Mouse (Mus musculus): ENCODE data around the gene Mre11a.
"Not testable (repeated sequence)": the region's sequence is repeated elsewhere in the genome, so short reads cannot be mapped to it uniquely, and the experiment has no call there.

The Mre11a gene

DNA sequence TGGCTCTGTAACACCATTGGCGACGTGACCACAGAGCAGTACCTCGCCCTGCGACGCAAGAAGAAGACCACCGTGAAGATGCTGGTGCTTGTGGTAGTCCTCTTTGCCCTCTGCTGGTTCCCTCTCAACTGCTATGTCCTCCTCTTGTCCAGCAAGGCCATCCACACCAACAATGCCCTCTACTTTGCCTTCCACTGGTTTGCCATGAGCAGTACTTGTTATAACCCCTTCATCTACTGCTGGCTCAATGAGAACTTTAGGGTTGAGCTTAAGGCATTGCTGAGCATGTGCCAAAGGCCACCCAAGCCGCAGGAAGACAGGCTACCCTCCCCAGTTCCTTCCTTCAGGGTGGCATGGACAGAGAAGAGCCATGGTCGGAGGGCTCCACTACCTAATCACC lies 83.9 kb downstream of the Mre11a start:
- DNase-seq (ENCODE audit: low read depth, low spot score): no peak

DNA sequence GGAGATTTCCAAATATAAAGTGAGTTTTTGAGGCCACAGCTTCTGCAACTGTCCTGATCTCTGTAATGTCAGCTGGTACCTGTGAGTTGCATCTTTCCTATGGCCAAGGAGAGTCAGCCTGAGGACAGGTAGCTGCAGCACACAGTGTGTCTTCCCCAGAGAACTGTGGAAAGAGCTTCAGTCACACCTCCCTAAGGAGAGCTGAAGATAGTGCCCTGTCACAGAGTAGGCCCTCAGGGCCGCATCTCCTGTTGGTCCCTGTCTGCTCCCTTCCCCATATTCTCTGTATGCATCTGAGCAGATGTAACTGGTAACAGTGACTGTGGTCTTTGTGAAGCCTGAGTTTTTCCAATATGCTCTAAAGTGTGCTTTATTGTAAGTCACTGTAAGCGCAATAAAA lies 85.9 kb downstream of the Mre11a start:
- no peak for DNase-seq (ENCODE audit: low read depth, low spot score)

DNA sequence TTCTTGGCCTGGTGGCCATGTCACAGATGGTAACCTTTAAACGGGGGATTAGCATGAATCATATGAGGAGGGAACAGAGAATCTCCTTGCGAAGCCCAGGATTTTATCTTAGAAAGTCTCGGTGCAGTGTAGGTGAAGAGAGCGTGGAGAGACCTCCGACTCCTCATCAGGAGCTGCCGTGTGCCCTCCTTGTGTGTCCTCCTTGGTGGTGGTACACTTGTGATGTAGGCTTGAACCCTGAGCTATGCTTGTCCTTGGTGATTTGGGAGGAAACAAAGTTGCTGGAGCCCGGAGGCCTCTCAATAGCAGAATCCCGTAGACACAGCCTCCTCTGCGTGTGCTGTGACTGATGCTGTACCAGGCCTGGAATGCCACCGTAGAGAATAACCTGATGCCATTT lies 86.3 kb downstream of the Mre11a start:
- DNase-seq (ENCODE audit: low read depth, low spot score): no peak

DNA sequence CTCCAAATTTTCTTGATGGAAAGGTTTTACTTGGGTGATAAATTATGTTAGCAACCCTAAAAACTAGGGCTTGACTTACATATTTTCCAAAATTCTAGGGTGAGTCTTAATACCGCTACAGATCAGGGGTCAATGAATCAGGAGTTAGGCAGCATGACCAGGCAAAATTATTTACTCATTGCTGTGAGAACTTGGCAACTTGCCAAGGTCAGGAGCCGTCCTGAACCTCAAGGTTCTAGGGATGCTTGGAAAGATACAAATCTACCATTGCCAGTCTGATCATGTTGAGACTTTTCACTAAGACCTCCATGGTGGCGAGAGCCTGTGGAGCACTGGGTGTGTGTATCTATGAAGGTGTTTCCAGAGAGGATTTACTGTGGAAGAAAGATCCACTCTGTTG lies 87.1 kb downstream of the Mre11a start:
- no peak for DNase-seq (ENCODE audit: low read depth, low spot score)

DNA sequence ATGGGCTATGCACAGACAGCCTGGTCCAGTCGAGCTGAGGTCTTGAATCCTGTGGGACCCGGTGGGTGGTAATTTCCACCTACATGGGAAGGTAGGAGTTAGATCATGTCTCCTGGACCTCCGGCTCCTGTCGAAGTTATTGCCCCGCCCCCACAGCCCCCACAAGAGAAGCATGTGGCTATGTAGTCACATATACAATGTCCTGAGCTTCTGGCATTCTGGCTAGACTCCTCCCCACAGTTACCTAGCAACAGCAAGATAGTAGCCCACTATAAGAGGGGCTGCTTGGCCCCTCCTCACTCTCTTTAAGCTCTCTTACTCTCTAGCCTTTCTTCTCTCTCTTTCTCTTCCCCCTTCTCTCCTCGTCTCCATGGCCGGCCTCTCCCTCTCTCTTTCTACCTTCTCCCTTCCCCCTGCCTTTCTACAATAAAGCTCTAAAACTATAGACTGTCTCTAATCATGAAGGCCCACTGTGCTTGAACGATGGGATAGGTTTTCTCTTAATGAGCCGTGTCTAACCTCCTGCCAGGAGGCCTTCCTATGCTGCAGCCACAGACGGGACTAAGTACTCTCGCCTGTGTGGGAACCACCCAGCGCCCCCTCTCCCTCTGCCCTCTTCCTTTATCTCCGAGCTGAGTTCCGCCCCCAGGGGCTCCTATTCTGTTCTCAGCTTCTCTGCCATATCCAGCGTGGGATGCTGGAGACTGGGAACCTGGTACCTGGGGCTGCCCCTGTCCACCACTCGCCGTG lies 87.9 kb downstream of the Mre11a start:
- DNase-seq (ENCODE audit: low read depth, low spot score): no peak

DNA sequence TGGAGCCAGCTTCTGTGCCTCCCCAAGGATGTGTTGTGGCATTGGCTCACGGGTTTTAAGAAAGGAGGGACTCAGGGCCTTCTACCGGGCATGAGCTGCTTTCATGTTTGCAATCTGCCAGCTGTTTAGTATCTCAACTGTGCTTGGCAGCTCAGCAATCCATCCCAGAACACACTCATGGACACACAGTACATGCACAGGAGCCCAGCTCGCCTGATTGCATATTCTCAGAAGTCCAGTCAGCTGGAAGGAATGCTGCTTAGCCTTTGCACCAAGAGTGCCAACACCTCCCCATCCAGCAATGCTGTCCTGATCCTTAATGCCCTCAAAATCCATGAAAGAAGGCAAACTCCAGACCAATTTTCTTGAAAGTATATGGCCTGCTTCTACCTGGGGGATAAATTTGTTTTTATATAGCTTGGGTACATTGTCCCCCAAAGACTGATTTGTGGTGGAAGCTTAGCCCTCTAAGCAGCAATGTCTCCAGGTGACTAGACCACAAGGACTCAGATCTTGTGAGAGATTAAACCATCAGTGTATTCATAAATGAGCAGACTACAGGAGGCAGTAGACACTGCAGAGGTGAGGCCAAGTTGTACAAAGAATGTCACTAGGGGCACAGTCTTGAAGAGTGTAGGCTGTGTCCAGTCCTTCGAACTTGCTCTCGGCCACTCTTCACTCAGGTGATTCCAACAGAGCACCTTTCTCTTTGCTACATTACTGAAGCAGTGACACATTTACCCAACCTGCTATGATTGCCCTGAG lies 91.5 kb downstream of the Mre11a start:
- no peak for DNase-seq (ENCODE audit: low read depth, low spot score)

DNA sequence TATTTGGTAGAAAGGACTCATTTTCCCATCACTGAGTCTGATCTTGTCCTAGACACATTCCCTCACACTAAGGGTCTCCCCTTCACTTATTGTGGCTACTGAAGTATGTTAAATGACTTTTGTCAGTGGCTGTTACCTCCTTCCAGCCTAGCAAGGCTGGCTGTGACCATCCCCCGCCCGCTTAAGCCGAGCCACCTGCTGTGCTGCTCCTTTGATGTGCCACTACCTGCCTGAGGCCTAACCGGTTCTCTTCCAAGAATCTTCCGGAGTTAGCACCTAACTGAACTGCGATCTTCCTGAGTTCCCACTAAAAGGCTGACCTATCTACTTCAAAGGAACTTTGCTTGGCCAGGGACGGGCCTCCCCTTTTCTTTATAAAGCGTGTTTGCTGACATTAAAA lies 92.1 kb downstream of the Mre11a start:
- DNase-seq (ENCODE audit: low read depth, low spot score): not testable (repeated sequence)

DNA sequence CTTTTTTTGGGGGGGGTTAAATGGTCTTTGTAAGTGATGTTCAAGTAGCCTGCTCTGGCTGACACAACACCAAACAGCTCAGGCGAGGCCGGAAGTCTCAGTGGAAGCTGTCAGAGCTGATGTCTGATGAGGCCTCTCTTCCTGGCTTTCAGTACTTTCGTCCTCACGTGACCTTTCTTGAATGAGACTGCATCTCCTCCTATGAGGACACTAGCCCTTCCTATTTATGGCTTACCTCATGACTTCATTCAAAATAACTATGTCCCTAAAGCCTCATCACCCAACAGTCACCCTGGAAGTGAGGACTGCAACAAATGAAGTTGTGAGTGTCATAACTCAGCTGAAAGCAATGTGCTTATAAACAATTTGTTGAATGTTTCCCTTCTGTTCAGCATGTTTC lies 100.2 kb downstream of the Mre11a start:
- DNase-seq (ENCODE audit: low read depth, low spot score): no peak

DNA sequence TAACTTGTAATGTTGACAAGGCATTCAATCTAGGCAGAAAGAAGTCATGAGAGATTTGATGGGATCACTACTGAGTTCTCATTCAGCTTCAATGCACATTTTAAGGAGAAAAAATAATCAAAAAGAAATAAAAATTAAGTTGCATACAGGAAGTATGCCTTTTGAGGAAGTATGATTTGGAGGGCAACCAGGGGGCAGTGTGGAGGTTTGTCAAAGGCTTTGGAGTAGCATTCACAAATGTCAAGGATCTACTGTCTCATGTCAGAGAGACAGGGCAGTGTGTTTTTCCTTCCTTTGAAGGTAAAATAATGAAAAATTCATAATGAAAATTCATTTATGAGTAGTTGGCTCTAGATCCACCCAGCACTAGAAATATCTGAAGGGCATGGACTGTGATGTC lies 100.7 kb downstream of the Mre11a start:
- DNase-seq (ENCODE audit: low read depth, low spot score): no peak

DNA sequence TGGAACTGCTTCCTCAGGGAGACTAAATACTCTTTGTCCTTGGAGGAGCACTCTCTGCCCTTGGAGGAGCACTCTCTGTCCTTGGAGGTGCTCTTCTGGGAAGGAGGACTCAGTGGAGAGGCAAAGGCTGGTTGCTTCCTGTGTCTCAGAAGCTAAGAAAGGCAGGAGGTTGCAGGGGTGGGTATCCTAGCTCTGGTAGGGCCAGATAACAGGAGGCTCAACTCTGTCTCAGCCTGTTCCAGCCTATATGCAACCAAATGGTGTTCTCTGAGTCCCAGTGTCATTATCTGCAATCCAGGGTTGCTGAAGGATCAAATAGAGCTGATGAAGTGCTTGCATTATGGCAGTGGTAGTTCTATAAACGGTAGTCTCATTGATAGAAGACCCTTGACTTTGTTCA lies 101.5 kb downstream of the Mre11a start:
- DNase-seq (ENCODE audit: low read depth, low spot score): no peak
